Mouse (Mus musculus) common myeloid progenitor, adult 5-6 weeks (primary cell): ENCODE results near the gene Ppp1ca. TPM values are rescaled to one million over a fixed set of nuclear protein-coding genes. Genes with fewer than 3 reads are reported as not detected.
A peak's percentile ranks its signal among the peaks of the same experiment; 100 is the strongest.

Experiments used
- ATAC-seq: replicated peaks from 2 replicates; pipeline ENCODE4 v1.8.0; 2016; ENCODE audit warnings: low read depth, mild to moderate bottlenecking, moderate TSS enrichment, inconsistent platforms; ENCODE audit not compliant: poor library complexity, severe bottlenecking
- total RNA-seq: library from RNA; stranded (forward); fragments of 200-1000, 187-1606 nt; gene quantifications from 2 replicates; pipeline ENCODE4 v1.2.3, GENCODE M21; 2017

Gene Ppp1ca
- total RNA-seq, 1 experiment from 2014 or later = 450 TPM

DNA sequence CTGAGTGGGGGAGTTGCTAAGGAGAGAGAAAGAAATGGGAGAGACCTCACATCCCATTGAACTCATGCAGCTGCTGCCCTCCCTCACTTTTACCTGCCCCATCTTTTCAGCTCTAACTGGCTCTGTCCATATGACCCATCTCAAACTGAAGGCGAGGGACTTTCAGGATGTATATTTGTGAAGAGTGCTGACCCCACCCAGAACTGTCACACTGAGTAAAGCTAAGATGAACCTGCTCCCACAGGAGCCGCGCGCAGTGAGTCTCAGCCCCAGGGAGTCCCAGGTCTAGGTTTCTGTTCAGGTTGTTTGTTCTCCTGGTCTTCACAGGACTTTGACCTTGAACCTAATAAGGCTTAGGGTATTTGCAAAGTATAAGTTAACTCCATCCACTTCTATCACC, 37.0 kb downstream of the Ppp1ca start:
- ATAC-seq = no peak

DNA sequence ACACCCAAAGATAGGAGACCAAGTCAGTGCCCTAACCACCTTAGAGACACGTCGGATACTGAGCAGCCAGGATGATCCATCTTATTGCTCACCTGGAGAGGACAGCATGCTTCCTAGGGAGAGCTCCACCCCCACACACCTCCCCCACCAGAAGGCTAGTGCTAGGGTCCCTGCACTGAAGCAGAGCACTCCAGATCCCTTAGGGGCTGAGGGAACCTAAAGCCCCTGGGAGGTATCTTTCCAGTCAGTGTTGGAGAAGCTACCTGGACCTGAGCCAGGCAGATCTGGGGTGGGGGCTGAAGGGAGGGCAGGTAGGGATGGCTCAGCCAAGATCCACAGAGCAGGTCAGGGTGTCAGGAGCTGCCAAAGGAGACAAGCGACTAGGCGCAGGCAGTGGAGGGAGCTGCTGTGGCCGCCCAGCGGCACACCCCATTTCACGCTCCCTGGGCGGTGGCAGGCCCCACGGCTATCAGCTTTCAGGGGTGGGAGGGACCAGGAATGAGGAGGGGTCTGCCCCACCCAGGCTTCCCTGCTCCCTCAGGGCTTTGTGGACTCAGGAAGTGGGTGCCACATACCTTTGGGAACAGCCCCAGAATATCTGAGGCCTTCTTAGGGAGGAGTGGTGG, 37.7 kb downstream of the Ppp1ca start:
- no peak for ATAC-seq

DNA sequence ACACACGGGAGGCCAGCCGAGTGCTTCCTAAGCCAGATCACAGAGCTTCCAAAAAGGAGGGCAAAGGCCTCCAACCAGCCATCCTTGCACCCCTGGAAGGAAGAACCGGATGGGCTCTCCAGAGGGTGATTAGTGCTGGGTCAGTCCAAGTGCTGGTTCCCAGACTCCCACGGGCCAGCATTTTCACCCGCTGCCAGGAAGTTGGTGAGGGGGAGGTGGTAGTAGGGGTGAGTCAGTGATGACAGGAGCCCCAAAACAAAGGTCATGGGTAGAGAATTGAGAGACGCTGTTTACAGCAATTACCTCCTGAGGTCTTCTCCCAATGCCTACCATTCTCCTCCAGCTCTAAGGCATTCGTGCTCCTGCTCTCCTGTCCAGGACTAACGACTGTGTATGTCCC, 38.5 kb downstream of the Ppp1ca start:
- no peak for ATAC-seq

GRCm38 (mm10) chr19:4231253-4232185, 39.7 kb downstream of the Ppp1ca start, which contains the start of gene Pold4:
Pold4 (plus strand) TSS chr19:4231899.
- peak; percentile 79 for ATAC-seq

- peak; percentile 28 for ATAC-seq
Observed at GRCm38 (mm10) chr19:4232186-4232572, 40.3 kb downstream of the Ppp1ca start.

GRCm38 (mm10) chr19:4232651-4233050, 40.8 kb downstream of the Ppp1ca start:
- ATAC-seq = no peak

DNA sequence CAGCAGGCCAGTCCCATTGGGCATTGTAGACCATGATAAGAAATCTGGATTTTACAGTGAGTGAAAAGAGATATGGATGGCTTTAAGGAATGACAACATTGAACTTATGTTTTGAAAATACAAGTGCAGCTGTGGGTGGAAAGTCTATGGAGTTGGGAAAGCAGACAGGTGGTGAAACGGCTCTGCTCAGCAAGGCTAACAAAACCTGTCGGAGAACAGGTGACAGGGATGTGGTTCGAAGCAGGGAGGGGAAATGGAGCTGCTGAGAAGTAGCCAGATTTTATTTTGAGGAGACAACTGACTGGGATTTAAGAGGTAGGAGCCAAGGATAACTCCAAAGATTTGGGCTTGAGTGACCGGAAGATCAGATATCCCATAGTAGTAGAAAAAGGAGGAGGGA, 42.7 kb downstream of the Ppp1ca start:
- ATAC-seq = no peak

DNA sequence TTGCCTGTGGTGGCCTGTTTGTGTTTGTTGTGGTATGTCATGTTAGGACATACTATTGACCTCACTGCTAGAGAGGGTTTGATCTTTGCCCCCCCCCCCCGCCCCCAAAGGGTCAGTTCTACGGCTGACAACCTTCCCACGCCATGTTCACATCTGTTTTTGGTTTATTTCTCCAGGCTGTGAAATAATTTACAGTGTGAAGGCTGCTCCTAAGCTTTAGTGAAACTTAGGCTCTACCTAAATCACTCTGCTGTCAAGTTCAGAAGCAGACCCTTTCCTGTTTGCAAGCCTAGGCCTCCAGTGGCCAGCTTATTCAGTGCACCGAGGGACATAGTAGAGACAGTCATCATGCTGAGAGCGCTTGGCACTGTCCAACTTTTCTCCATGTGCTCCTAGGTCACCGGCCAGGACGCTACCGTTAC, 48.4 kb downstream of the Ppp1ca start:
- ATAC-seq = no peak

GRCm38 (mm10) chr19:4242416-4242815, 50.6 kb downstream of the Ppp1ca start:
- no peak for ATAC-seq

DNA sequence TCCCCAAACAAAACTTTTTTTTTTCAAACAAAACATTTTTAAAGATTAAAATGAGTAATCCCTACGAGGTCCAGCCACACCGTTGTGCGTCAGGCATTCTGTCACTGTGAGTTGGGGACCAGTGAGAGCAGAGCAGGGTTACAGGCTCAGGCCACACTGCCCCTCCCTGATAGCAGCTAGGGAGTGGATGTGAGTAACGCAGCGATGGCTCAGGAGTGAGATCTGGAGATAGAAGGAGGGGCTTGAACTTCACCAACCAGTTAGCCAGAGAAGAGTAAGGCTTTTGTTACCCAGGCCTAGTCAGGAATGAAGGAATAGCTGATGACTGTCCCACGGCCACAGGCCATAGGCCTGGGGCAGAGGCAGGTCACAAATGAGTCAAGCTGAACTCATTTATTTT, 52.9 kb downstream of the Ppp1ca start:
- no peak for ATAC-seq

Other genes with a start within 250 kb of the Ppp1ca start
- gene Aldh3b3, start 233.4 kb upstream of the Ppp1ca start, total RNA-seq = 0.41 TPM in 1 of 2 replicates, not detected in the other
- 0.59 TPM in 1 of 2 replicates, not detected in the other for gene Aldh3b2, start 219.7 kb upstream of the Ppp1ca start, total RNA-seq
- 2.1 and 5.4 TPM in 2 replicates for gene Acy3, start 205.5 kb upstream of the Ppp1ca start, total RNA-seq
- not detected in 2 replicates for gene Tbx10, start 199.3 kb upstream of the Ppp1ca start, total RNA-seq
- 7.9 and 22.1 TPM in 2 replicates for gene Nudt8, start 191.5 kb upstream of the Ppp1ca start, total RNA-seq
- 0.10 and 1.4 TPM in 2 replicates for gene Gm49405, start 191.4 kb upstream of the Ppp1ca start, total RNA-seq
- gene Doc2g, start 188.8 kb upstream of the Ppp1ca start, total RNA-seq = 0.41 and 3.6 TPM in 2 replicates
- 199 and 200 TPM in 2 replicates for gene Ndufv1, start 179.3 kb upstream of the Ppp1ca start, total RNA-seq
- 82.5 and 95.6 TPM in 2 replicates for gene Gstp1, start 154.1 kb upstream of the Ppp1ca start, total RNA-seq
- gene Gstp2, start 146.0 kb upstream of the Ppp1ca start, total RNA-seq = 0.69 and 8.6 TPM in 2 replicates
- gene Gstp3, start 132.5 kb upstream of the Ppp1ca start, total RNA-seq = 8.7 and 10.7 TPM in 2 replicates
- not detected in 2 replicates for gene Cabp2, start 110.5 kb upstream of the Ppp1ca start, total RNA-seq
- gene Cdk2ap2, start 94.9 kb upstream of the Ppp1ca start, total RNA-seq = 20.3 and 22.3 TPM in 2 replicates
- gene Pitpnm1, start 92.1 kb upstream of the Ppp1ca start, total RNA-seq = 8.6 and 9.0 TPM in 2 replicates
- gene Aip, start 66.2 kb upstream of the Ppp1ca start, total RNA-seq = 20.6 and 55.9 TPM in 2 replicates
- not detected in 2 replicates for gene Gpr152, start 52.3 kb upstream of the Ppp1ca start, total RNA-seq
- not detected in 2 replicates for gene Cabp4, start 48.0 kb upstream of the Ppp1ca start, total RNA-seq
- 90.1 and 104 TPM in 2 replicates for gene Coro1b, start 43.4 kb upstream of the Ppp1ca start, total RNA-seq
- gene Ptprcap, start 38.5 kb upstream of the Ppp1ca start, total RNA-seq = 140 and 184 TPM in 2 replicates
- 15.9 and 16.4 TPM in 2 replicates for gene Rps6kb2, start 28.7 kb upstream of the Ppp1ca start, total RNA-seq
- gene Carns1, start 16.6 kb upstream of the Ppp1ca start, total RNA-seq = 3.4 and 3.5 TPM in 2 replicates
- gene Tbc1d10c, start 781 bp upstream of the Ppp1ca start, total RNA-seq = 25.8 and 34.7 TPM in 2 replicates
- gene Rad9a, start 9.6 kb downstream of the Ppp1ca start, total RNA-seq = 10.7 and 20.5 TPM in 2 replicates
- 2.0 and 5.0 TPM in 2 replicates for gene Clcf1, start 22.2 kb downstream of the Ppp1ca start, total RNA-seq
- gene AC109138.7, start 22.3 kb downstream of the Ppp1ca start, total RNA-seq = not detected in 2 replicates
- gene Pold4, start 39.8 kb downstream of the Ppp1ca start, total RNA-seq = 64.3 and 74.0 TPM in 2 replicates
- gene Ssh3, start 77.1 kb downstream of the Ppp1ca start, total RNA-seq = 13.6 and 22.7 TPM in 2 replicates
- gene Ankrd13d, start 91.1 kb downstream of the Ppp1ca start, total RNA-seq = 0.58 and 3.7 TPM in 2 replicates
- 186 and 204 TPM in 2 replicates for gene Grk2, start 114.2 kb downstream of the Ppp1ca start, total RNA-seq
- gene Kdm2a, start 206.2 kb downstream of the Ppp1ca start, total RNA-seq = 73.3 and 90.3 TPM in 2 replicates
- 0.73 TPM in 1 of 2 replicates, not detected in the other for gene Rhod, start 247.4 kb downstream of the Ppp1ca start, total RNA-seq